Mouse (Mus musculus) limb, embryonic 11.5 days (tissue): ENCODE measurements around the gene Nppa. TPM values are rescaled to one million over a fixed set of nuclear protein-coding genes. Genes with fewer than 3 reads are reported as not detected.
"Not testable (repeated sequence)": the region's sequence is repeated elsewhere in the genome, so short reads cannot be mapped to it uniquely, and the experiment has no call there.

Experiments
- ATAC-seq: fragments of 200-750 bp; cut with Nextera tagmentation; 2 replicates; pipeline ENCODE4 v1.8.0; 2017; ENCODE audit warnings: low read depth; ENCODE audit not compliant: insufficient number of reproducible peaks, low FRiP score, low TSS enrichment
- DNase-seq: peaks from one replicate; pipeline ENCODE4 v3.0.0-alpha.2; 2015; ENCODE audit warnings: low spot score
- H3K27ac ChIP-seq: fragments of 300-500 bp; sonication (generic); replicated peaks from 2 replicates; pipeline ENCODE4 v1.5.1; 2014; ENCODE audit warnings: low read depth, mild to moderate bottlenecking, low read length
- H3K27me3 ChIP-seq: fragments of 300-500 bp; sonication (generic); 2 replicates; pipeline ENCODE4 v1.6.1; 2014; ENCODE audit warnings: mild to moderate bottlenecking, low read length, mixed read lengths; ENCODE audit not compliant: control insufficient read depth, insufficient read depth
- H3K36me3 ChIP-seq: fragments of 300-500 bp; sonication (generic); 2 replicates; pipeline ENCODE4 v1.6.1; 2014; ENCODE audit warnings: mild to moderate bottlenecking, low read length, moderate library complexity, mixed read lengths; ENCODE audit not compliant: control insufficient read depth, insufficient read depth
- H3K4me1 ChIP-seq: fragments of 300-500 bp; sonication (generic); 2 replicates; pipeline ENCODE4 v1.6.1; 2014; ENCODE audit warnings: low read length, mixed read lengths; ENCODE audit not compliant: control insufficient read depth, insufficient read depth
- H3K4me2 ChIP-seq: fragments of 300-500 bp; sonication (generic); 2 replicates; pipeline ENCODE4 v1.6.1; 2014; ENCODE audit warnings: low read depth, mild to moderate bottlenecking, moderate library complexity; ENCODE audit not compliant: severe bottlenecking
- H3K4me3 ChIP-seq: fragments of 300-500 bp; sonication (generic); 2 replicates; pipeline ENCODE4 v1.5.1; 2014; ENCODE audit warnings: low read depth, low read length
- H3K9ac ChIP-seq: fragments of 300-500 bp; sonication (generic); 2 replicates; pipeline ENCODE4 v1.6.1; 2014; ENCODE audit warnings: mild to moderate bottlenecking, low read length
- H3K9me3 ChIP-seq: fragments of 300-500 bp; sonication (generic); 2 replicates; pipeline ENCODE4 v1.6.1; 2016; ENCODE audit warnings: low read length; ENCODE audit not compliant: control insufficient read depth
- WGBS: fragments of 180-500 bp; shearing (Covaris S2); extraction: QIAGEN DNeasy Blood & Tissue Kit; methylation state at CpG from one replicate; pipeline ENCODE4 v1.1.7; 2014; 5-methylcytosine and 5-hydroxymethylcytosine counted together
- polyA plus RNA-seq: library from polyadenylated mRNA; unstranded; fragments of >200 nt; fragmentation: Nextera tagmentation; extraction: Ambion mirVana; gene quantifications from 2 replicates; pipeline ENCODE4 v1.2.1, GENCODE M21; 2014

Gene Nppa
- polyA plus RNA-seq, 1 experiment from 2014 or later: 2.0 TPM

- Histone ChIP-seq H3K4me2 (no peak overlapping the region), H3K27ac (no peak overlapping the region), H3K4me1 (peaks cover 7% of the 10 kb centered on the region), H3K36me3 (peaks cover 4% of the 10 kb centered on the region; the same call in 1 of the 2 replicates), H3K9me3 (no peaks in the 10 kb centered on the region), H3K27me3 (no peaks in the 10 kb centered on the region), H3K9ac (no peak overlapping the region), H3K4me3 (no peak overlapping the region)
- 75% methylated on average over 4 of the region's 4 CpGs for WGBS
- DNase-seq: no peak
- ATAC-seq: no peak
These were observed 46.0 kb downstream of the Nppa start for GRCm38 (mm10) chr4:148046450-148047031.

DNA sequence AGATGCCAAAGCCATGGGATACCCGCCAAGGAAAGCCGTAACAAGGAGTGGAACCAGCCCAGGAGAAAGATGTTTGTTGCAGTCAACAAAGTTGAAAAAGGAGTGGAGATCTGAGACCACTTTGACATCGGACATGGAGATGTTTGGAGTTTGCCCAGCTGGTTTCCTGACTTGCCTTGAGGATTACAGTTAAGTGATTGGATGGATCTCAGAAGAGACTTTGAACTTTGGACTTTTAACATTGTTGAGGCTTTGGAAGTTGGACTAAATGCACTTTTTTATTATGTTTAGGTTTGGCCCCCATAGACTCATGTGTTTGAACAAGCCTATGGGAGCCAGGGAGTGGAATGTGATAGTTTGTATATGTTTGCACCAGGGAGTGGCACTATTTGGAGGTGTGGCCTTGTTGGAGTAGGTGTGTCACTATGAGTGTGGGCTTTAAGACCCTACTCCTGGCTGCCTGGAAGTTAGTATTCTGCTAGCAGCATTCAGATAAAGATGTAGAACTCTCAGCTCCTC, 49.9 kb downstream of the Nppa start:
- H3K36me3 ChIP-seq: peaks cover 16% of the 10 kb centered on the region
- not testable (repeated sequence) for ATAC-seq, H3K4me1 ChIP-seq, H3K9ac ChIP-seq, DNase-seq, H3K27ac ChIP-seq, H3K9me3 ChIP-seq, H3K4me3 ChIP-seq, H3K27me3 ChIP-seq, H3K4me2 ChIP-seq
- 96% methylated on average over 3 of the region's 3 CpGs for WGBS

GRCm38 (mm10) chr4:148051046-148051776, 50.7 kb downstream of the Nppa start:
- no peaks in the 10 kb centered on the region for H3K27me3 ChIP-seq
- no peak overlapping the region for H3K4me2 ChIP-seq
- WGBS: 77% methylated on average over 13 of the region's 13 CpGs
- no peak for ATAC-seq
- no peak overlapping the region for H3K4me3 ChIP-seq
- H3K36me3 ChIP-seq: peaks cover 19% of the 10 kb centered on the region
- no peak overlapping the region for H3K9ac ChIP-seq
- no peak overlapping the region for H3K27ac ChIP-seq
- no peaks in the 10 kb centered on the region for H3K9me3 ChIP-seq
- DNase-seq: no peak
- no peaks in the 10 kb centered on the region for H3K4me1 ChIP-seq

Other genes with a start within 250 kb of the Nppa start
- gene Zfp984, start 190.9 kb upstream of the Nppa start, polyA plus RNA-seq: 9.5 and 9.6 TPM in 2 replicates
- 5.2 and 5.3 TPM in 2 replicates for gene Zfp933, start 152.4 kb upstream of the Nppa start, polyA plus RNA-seq
- 33.2 and 34.1 TPM in 2 replicates for gene Miip, start 131.9 kb upstream of the Nppa start, polyA plus RNA-seq
- 14.7 and 16.6 TPM in 2 replicates for gene Fv1, start 131.7 kb upstream of the Nppa start, polyA plus RNA-seq
- gene Mfn2, start 96.0 kb upstream of the Nppa start, polyA plus RNA-seq: 20.7 and 23.7 TPM in 2 replicates
- gene Plod1, start 64.0 kb upstream of the Nppa start, polyA plus RNA-seq: 39.0 and 40.9 TPM in 2 replicates
- 17.4 and 19.7 TPM in 2 replicates for gene 2510039O18Rik, start 59.8 kb upstream of the Nppa start, polyA plus RNA-seq
- not detected in 2 replicates for gene Nppb, start 14.9 kb upstream of the Nppa start, polyA plus RNA-seq
- 6.1 and 7.5 TPM in 2 replicates for gene Clcn6, start 38.1 kb downstream of the Nppa start, polyA plus RNA-seq
- gene Mthfr, start 38.4 kb downstream of the Nppa start, polyA plus RNA-seq: 18.7 and 19.7 TPM in 2 replicates
- gene Agtrap, start 87.3 kb downstream of the Nppa start, polyA plus RNA-seq: 9.2 and 10.5 TPM in 2 replicates
- gene Mad2l2, start 129.7 kb downstream of the Nppa start, polyA plus RNA-seq: 91.8 and 104 TPM in 2 replicates
- 2.0 and 2.5 TPM in 2 replicates for gene Draxin, start 130.0 kb downstream of the Nppa start, polyA plus RNA-seq
- 11.0 and 11.5 TPM in 2 replicates for gene Fbxo6, start 151.4 kb downstream of the Nppa start, polyA plus RNA-seq
- gene Fbxo44, start 159.8 kb downstream of the Nppa start, polyA plus RNA-seq: 10.4 and 12.2 TPM in 2 replicates
- 0.58 and 1.0 TPM in 2 replicates for gene Fbxo2, start 159.9 kb downstream of the Nppa start, polyA plus RNA-seq